Mouse (Mus musculus) left cerebral cortex, adult 11 months (tissue): ENCODE measurements at regions not wholly inside any gene's neighbourhood (a gene's known extent, or its start where the extent isn't known, plus 50 kb on each side); places are given as distances from the start of the nearest gene placed in this dataset.

Experiments
- DNase-seq: peaks from one replicate; pipeline ENCODE4 v3.0.0; 2022; ENCODE audit warnings: low spot score

- DNase-seq: no peak
These were observed 352.7 kb upstream of the Tmeff2 start for GRCm38 (mm10) chr1:50547794-50548193.

GRCm38 (mm10) chr1:50572066-50572465 is 328.4 kb upstream of the Tmeff2 start:
- DNase-seq: peak; percentile 17
